ENCODE assay signal across 9 mouse cellular contexts in genomic region chr19:43614341-43615073, GRCm38 (mm10). TPM values are rescaled to one million over a fixed set of nuclear protein-coding genes. Genes with fewer than 3 reads are reported as not detected.
DNase-seq lines count a peak whose midpoint lies in the region; ATAC-seq lines count a peak whose summit lies in the region.
"Had no signal": no experiment of that assay in that cellular context is flagged by ENCODE, and none has a peak within 500 bp of the region (broad histone marks: within the 10 kb centered on the region; RNA-seq: fewer than 3 reads in every experiment).

No protein-coding gene starts in this region.

- no peak overlapping the region for H3K27ac ChIP-seq in kidney, embryonic 15.5 days
- no peak overlapping the region for H3K27ac ChIP-seq in hindbrain, embryonic 14.5 days
- no peak overlapping the region for H3K27ac ChIP-seq in midbrain, embryonic 16.5 days (ENCODE audit: low read length)

- intact Hi-C loops in left cerebral cortex, postnatal 36 days (cut with DNase I) = loop anchor here (5.0 kb wide), 2 partner anchors 1123 to 1623 kb away; partner anchors contain the start of gene Lbx1

- H3K4me3 ChIP-seq in kidney, embryonic 15.5 days (replicated peaks) = peak overlapping the region; percentile 33
- peak overlapping the region; percentile 22 for H3K4me3 ChIP-seq in hindbrain, embryonic 14.5 days (replicated peaks; ENCODE audit: low read length)
- H3K4me3 ChIP-seq in midbrain, embryonic 16.5 days (ENCODE audit: low read depth, low read length) = peak overlapping the region; percentile 22

- peak overlapping the region; percentile 56 for H3K4me2 ChIP-seq in kidney, embryonic 15.5 days
- peak overlapping the region; percentile 42 for H3K4me2 ChIP-seq in hindbrain, embryonic 14.5 days (replicated peaks)
- peak overlapping the region; percentile 49 for H3K4me2 ChIP-seq in midbrain, embryonic 16.5 days (ENCODE audit: low read length)

- H3K27me3 ChIP-seq in kidney, embryonic 15.5 days = peaks cover 100% of the 10 kb centered on the region
- peaks cover 91% of the 10 kb centered on the region for H3K27me3 ChIP-seq in hindbrain, embryonic 14.5 days (ENCODE audit: control insufficient read depth, insufficient read depth, low read length)
- peaks cover 52% of the 10 kb centered on the region for H3K27me3 ChIP-seq in midbrain, embryonic 16.5 days (ENCODE audit: control insufficient read depth, insufficient read depth, low read depth, low read length)

- under 1% methylated on average over 91 of the region's 92 CpGs for WGBS in kidney, embryonic 15.5 days
- WGBS in hindbrain, embryonic 14.5 days = 1% methylated on average over 88 of the region's 92 CpGs
- WGBS in midbrain, embryonic 16.5 days = under 1% methylated on average over 91 of the region's 92 CpGs

- H3K36me3 ChIP-seq in kidney, embryonic 15.5 days = no peaks in the 10 kb centered on the region
- H3K36me3 ChIP-seq in hindbrain, embryonic 14.5 days (replicated peaks; ENCODE audit: control insufficient read depth, insufficient read depth) = no peaks in the 10 kb centered on the region
- H3K36me3 ChIP-seq in midbrain, embryonic 16.5 days (ENCODE audit: control insufficient read depth, insufficient read depth, low read length) = no peaks in the 10 kb centered on the region

- DNase-seq in kidney, postnatal 14 days = no peak
- peak; percentile 62 for DNase-seq in embryo, embryonic 10.5 days (ENCODE audit: low spot score)
- peak; percentile 38 for DNase-seq in hindbrain, embryonic 14.5 days (ENCODE audit: low spot score)
- no peak for DNase-seq in left cerebral cortex, postnatal 36 days (ENCODE audit: low spot score in 2 of 2)
- no peak for DNase-seq in cerebellum, adult 8-10 months
- no peak for DNase-seq in lung, postnatal 36 days

- H3K9me3 ChIP-seq in kidney, embryonic 15.5 days (replicated peaks) = no peaks in the 10 kb centered on the region
- H3K9me3 ChIP-seq in hindbrain, embryonic 14.5 days (ENCODE audit: control insufficient read depth, low read length) = no peaks in the 10 kb centered on the region
- no peaks in the 10 kb centered on the region for H3K9me3 ChIP-seq in midbrain, embryonic 16.5 days (replicated peaks; ENCODE audit: control insufficient read depth, low read length, poor library complexity, severe bottlenecking)

- H3K4me1 ChIP-seq in kidney, embryonic 15.5 days = peaks cover 39% of the 10 kb centered on the region
- peaks cover 7% of the 10 kb centered on the region; the same call in 1 of the 2 replicates for H3K4me1 ChIP-seq in hindbrain, embryonic 14.5 days (replicated peaks; ENCODE audit: control insufficient read depth, insufficient read depth, low read length)
- peaks cover 7% of the 10 kb centered on the region; the same call in 1 of the 2 replicates for H3K4me1 ChIP-seq in midbrain, embryonic 16.5 days (ENCODE audit: control insufficient read depth, insufficient read depth, low read length)

- no peak overlapping the region for H3K9ac ChIP-seq in kidney, embryonic 15.5 days
- no peak overlapping the region for H3K9ac ChIP-seq in hindbrain, embryonic 14.5 days
- H3K9ac ChIP-seq in midbrain, embryonic 16.5 days (ENCODE audit: low read depth, low read length) = no peak overlapping the region

- ATAC-seq in kidney, embryonic 15.5 days (replicated peaks; ENCODE audit: low FRiP score) = no peak
- no peak; the same call in 1 of the 2 replicates for ATAC-seq in hindbrain, embryonic 14.5 days (ENCODE audit: low FRiP score)
- ATAC-seq in midbrain, embryonic 16.5 days = peak; percentile 11; the same call in 1 of the 2 replicates

RNA-seq across cellular contexts. Expression of gene Nkx2-3, which starts 2.4 kb away (rescaled TPM):
- 0.26 and 0.48 TPM in 2 replicates for polyA plus RNA-seq in kidney, embryonic 15.5 days (2015; fragmentation: Nextera tagmentation; extraction: Ambion mirVana)
- not detected in 2 replicates for polyA plus RNA-seq in hindbrain, embryonic 14.5 days (2014; fragmentation: Nextera tagmentation; extraction: Ambion mirVana)
- 0.51 and 0.55 TPM in 2 replicates for polyA plus RNA-seq in midbrain, embryonic 16.5 days (2015; fragmentation: Nextera tagmentation; extraction: Ambion mirVana)
- not detected for total RNA-seq in left cerebral cortex, postnatal 36 days (2021)
- total RNA-seq: heart, postnatal 10 days had no signal

Comparison
In these comparisons a context has a peak if more than half of its experiments do, and no peak if none do; other contexts are left out.
1. DNase-seq: peak in embryo, embryonic 10.5 days (single experiment) and hindbrain, embryonic 14.5 days (single experiment); none in kidney, postnatal 14 days (single experiment), left cerebral cortex, postnatal 36 days (0 of 2), cerebellum, adult 8-10 months (single experiment) and lung, postnatal 36 days (single experiment).
2. Peak in every context shown above with its lines, with median percentiles within 50 percentile points of each other: H3K4me2 ChIP-seq and H3K4me3 ChIP-seq.